Mouse (Mus musculus): ENCODE measurements around the gene Grm1.

- no peak for TF ChIP-seq CTCF (IDR thresholded peaks at IDR 0.05; ENCODE audit: control insufficient read depth, insufficient read depth, insufficient read length)
- TF ChIP-seq CEBPB (IDR thresholded peaks at IDR 0.05; ENCODE audit: low read depth): no peak
- TF ChIP-seq MYOD1 (IDR thresholded peaks at IDR 0.05; ENCODE audit: control insufficient read depth, insufficient read length, low read depth): no peak
- TF ChIP-seq MYOG (IDR thresholded peaks at IDR 0.05; ENCODE audit: control insufficient read depth, extremely low read depth, insufficient read length): no peak
- no peak for TF ChIP-seq USF1 (IDR thresholded peaks at IDR 0.05; ENCODE audit: low read depth)
Measured at GRCm38 (mm10) chr10:10890221-10890620, 191.9 kb downstream of the Grm1 start.
